Mouse (Mus musculus) 416B (cell line): ENCODE data around the gene Sf3b2.
"Not testable (repeated sequence)": the region's sequence is repeated elsewhere in the genome, so short reads cannot be mapped to it uniquely, and the experiment has no call there.

Experiments used
- DNase-seq: peaks from one replicate; pipeline ENCODE4 v3.0.0; 2011; ENCODE audit warnings: low read depth

The Sf3b2 gene

DNA sequence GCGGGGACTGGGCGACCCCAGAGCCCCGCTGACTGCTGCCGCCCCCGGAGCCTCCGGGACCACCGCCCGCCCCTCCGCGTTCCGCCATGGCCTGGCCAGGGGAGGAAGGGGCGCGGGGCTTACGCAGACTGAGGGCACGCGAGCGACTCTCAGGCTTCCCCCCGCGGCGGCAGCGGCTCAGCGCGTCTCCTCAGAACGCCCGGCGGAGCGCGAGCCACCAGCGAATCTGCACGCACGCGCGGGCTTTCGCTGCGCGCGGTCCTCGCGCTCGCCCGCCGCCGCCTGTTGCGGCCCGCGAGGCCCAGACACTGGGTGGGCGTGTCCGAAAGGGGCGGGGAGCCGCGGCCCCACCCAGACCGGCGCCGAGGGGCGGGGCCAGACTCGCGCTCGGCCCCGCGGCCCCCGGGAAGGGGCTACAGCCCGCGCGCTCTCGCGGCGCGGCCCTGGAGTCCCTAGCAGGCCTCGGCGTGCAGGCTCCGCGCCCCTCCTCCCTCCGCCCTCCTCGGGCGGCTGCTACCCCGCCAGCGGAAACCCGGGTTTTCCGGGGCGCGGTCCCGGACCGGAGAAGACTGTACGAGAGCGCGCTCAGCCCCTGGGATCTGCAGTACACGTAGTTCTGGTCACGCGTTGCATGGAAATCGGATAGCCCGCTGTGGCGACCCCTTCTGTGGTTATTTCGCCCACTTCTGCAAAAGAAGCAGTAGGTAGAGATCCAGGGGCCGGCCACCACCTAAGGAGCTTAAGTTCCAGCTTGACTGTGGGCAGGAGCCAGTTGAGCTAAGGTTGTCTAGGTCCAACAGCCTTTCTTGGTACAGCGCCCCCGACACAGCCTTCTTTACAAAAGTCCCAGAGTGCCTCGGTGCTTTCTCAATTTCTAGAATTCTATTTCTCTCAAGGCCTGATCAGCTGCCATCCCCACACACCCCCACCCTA is 22.2 kb downstream of the Sf3b2 start, which contains the start of gene Pacs1:
Gene Pacs1 (minus strand): TSS at position 319 of the 933 bp plus-strand sequence.
- DNase-seq: peak; percentile 90

DNA sequence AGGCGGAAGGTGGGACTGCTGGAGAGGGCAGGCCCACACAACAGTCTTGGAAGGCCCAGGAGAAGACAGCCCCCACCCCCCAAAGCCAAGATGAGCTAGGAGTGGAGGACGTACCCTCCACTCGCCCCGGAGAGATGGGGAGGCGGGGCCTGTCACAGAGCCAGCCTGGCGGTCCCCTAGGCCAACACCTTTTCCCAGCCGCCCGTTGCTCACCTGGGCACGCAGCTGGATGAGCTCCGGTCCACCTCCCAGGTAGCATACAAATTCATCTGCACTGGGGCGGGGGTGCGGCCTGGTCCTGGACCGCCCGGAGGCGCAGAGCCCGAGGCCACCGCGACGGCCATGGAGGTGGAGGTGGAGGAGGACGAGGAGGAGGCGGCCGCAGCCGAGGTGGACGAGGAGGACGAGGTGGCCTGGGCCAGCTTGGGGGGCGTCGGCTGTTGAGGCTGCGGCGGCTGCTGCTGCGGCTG is 22.9 kb downstream of the Sf3b2 start:
- no peak for DNase-seq

DNA sequence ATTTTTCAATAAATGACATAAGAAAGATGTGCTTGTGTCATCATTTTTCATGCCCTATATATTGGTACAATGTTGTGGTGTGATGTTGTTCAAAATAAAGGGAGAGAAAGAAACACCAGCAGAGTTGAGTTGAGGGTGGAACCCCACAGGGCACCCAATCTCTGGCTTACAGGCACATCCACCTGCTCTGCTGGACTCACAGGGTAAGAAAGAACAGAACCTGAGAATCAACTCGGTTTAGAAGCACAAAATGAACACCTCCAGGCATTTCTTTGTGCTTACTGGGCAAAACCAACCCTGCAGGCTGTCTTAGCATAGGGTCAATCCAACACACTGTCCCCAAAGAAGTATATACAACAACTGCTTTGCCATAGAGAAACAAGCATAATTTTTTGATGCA is 23.8 kb downstream of the Sf3b2 start:
- no peak for DNase-seq

GRCm38 (mm10) chr19:5269392-5269791 is 25.9 kb downstream of the Sf3b2 start:
- DNase-seq: no peak

DNA sequence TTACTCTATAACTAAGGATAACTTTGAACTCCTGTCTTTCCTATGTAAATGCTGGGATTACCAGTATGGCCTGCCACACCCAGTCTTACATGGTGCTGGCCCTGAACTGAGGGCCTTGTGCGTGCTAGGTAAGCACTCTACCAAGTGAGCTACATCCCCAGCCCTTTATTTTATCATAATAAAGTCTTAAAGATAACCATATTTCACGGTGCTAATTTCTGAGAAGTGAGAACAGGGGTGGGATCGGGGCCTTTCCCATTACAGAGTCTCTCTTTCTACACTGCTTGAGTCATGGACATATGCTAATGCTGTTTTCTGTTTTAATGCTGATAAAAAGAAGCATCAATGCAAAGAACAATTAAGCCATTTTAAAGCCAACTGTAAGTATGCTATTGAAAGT is 26.4 kb downstream of the Sf3b2 start:
- no peak for DNase-seq

DNA sequence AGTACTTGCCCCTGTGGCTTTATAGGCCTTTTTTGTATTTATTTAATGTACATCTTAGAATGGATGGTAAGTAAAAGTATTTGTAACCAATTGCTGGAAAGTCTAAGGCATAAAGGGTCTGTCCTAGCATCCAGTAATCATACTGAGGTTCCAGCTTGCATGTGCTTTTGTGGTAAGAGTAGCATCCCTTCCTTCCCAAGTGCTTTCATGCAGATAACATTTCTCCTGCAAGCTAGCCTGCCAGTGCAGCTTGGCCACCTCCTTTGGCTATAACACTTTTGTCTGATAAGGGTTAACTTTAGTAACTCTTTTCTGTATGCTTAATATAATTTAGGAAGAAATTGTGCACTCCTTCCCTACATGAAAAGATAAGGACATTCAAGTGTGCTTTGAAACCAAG is 27.2 kb downstream of the Sf3b2 start:
- peak; percentile 41 for DNase-seq

DNA sequence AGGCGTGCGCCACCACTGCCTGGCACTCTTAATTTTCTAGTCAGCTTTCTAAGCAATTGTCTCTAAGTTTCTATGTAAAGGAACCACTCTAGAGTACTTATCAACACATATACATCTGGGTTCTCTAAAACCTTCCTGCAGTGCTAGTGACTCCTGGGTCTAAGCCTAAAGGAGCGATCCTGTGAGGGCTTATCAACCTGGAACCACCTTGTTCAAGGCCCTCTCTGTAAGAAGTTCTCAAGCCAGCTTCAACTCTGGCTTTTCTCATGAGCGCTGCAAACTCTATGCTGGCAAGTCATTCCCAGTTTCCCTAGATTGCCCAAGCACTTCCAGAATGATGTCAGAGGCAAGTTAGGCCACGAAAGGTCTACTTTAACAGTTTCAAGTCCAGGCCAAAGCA is 28.2 kb downstream of the Sf3b2 start:
- no peak for DNase-seq

DNA sequence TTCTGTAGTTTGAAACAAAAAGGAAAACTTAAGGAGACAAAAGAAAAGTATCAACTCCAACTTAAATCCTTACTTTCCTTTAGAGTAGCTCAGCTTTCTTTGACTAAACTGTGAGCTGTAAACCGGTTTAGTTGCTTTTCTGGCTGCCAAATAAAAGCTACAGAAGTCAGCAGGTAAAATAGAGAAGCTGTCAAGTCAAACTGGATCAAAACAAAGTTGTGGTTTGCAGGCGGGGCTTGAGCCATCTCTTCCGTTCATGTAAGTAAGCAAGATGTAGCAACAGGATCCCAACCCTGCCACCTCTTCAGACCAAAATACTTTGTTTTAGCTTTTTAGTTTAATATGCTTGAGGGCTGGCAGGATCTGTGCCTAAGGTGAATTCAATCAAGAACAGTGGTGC is 38.1 kb downstream of the Sf3b2 start:
- peak; percentile 83 for DNase-seq

DNA sequence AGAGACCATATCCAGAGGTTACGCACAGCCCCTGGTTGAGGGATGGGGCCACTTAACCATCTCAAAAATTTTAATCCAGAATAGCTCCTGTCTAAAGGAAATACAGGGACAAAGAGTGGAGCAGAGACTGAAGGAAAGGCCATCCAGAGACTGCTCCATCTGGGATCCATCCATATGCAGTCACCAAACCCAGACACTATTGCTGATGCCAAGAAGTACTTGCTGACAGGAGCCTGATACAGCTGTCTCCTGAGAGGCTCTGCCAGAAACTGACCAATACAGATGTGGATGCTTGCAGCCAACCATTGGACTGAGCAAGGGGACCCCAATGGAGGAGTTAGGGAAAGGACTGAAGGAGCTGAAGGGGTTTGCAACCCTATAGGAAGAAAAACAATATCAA is 58.3 kb downstream of the Sf3b2 start:
- DNase-seq: not testable (repeated sequence)

DNA sequence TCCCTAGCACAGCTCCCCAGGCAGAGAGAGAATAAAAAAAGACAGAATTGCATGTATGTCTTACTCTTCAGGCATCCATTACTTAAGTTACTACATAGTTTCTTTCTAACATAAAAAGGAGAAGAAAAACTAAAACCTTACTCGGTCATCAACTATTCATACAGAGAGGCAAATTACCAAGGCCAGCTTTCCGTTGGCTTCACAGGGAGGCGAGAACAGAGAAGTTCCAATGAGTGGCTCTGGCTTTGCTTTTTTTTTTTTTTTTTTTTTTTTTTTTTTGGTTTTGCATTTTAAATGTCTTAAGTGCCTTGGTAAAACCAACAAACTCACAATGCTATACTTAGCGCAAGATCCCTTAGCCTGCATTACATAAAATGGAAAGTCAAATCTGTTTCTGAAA is 62.6 kb downstream of the Sf3b2 start:
- DNase-seq: no peak

DNA sequence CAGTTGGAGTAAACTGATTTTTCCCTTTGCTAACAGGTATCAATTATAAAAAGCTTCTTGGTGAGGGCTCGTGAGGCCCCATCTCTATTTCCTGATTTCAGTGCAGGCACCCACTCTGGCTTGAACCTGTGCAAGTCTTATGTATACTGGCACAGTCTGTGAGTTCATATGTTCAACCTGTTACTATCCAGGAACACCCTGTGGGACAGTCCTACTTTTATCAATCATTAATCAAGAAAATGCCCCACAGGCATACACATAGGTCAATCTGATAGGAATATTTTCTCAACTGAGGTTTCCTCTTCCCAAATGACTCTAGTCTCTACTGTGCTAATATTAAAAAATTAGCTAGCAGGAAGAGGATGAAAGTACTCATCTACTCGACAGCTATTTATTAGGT is 65.1 kb downstream of the Sf3b2 start:
- no peak for DNase-seq

- DNase-seq: no peak
These were observed 70.6 kb downstream of the Sf3b2 start for GRCm38 (mm10) chr19:5224624-5225023.

GRCm38 (mm10) chr19:5224077-5224476 is 71.2 kb downstream of the Sf3b2 start:
- peak; percentile 56 for DNase-seq
